Mouse (Mus musculus) brain, embryonic 18.5 days (tissue): Measurements from ENCODE around the gene Cngb1.

Experiments
- DNase-seq: peaks from one replicate; pipeline ENCODE4 v3.0.0-alpha.2; 2012; ENCODE audit warnings: low read depth, low spot score

Cngb1 gene

GRCm38 (mm10) chr8:95202056-95202570, 104.3 kb downstream of the Cngb1 start:
- no peak for DNase-seq

- DNase-seq = no peak
These were observed 104.9 kb downstream of the Cngb1 start for GRCm38 (mm10) chr8:95201491-95201890.

- no peak for DNase-seq
These were observed 106.4 kb downstream of the Cngb1 start for GRCm38 (mm10) chr8:95200001-95200405.

- DNase-seq = no peak
These were observed 110.7 kb downstream of the Cngb1 start for GRCm38 (mm10) chr8:95195728-95196127.

DNA sequence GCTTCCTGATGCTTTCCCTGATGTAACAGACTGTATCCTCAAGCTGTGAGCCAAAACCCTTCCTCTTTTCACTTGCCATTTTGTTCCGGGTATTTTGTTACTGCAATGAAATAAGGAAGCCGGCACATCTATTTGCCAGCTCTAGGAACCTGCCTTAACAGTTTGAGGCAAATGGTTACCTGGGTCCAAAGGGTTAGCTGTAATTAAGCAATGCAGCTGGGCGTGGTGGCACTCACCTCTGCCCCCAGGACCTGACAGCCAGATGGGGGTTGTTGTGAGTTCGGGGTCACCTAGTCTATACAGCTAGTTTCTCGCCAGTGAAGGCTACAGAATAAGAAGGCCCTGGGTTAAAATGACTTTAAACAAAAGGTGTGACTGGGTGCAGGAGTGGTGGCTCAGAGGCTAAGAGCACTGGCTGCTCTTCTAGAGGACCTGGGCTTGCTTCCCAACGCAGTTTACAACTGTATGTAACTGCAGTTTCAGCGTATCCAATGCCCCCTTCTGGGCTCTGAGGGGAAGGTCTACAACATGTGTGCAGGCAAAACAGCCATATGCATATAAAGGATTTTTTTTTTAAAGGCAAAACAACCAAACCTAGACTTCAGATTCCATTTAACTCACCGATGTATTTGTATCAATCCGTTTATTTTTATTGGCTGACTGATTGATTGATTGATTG, 114.7 kb downstream of the Cngb1 start:
- no peak for DNase-seq
